Mouse (Mus musculus) hindbrain, embryonic 14.5 days (tissue): ENCODE measurements around the gene Rhoa. TPM values are rescaled to one million over a fixed set of nuclear protein-coding genes. Genes with fewer than 3 reads are reported as not detected.

Experiments
- ATAC-seq: fragments of 200-750 bp; cut with Nextera tagmentation; 2 replicates; pipeline ENCODE4 v1.8.0; 2017; ENCODE audit warnings: moderate number of reproducible peaks, mild to moderate bottlenecking, moderate TSS enrichment, moderate library complexity; ENCODE audit not compliant: low FRiP score
- DNase-seq: peaks from one replicate; pipeline ENCODE4 v3.0.0-alpha.2; 2015; ENCODE audit warnings: low spot score
- H3K27ac ChIP-seq: fragments of 300-500 bp; sonication (generic); 2 replicates; pipeline ENCODE4 v1.5.1; 2014; ENCODE audit warnings: mild to moderate bottlenecking, moderate library complexity
- H3K27me3 ChIP-seq: fragments of 300-500 bp; sonication (generic); 2 replicates; pipeline ENCODE4 v1.6.1; 2014; ENCODE audit warnings: mild to moderate bottlenecking, low read length, mixed read lengths; ENCODE audit not compliant: control insufficient read depth, insufficient read depth
- H3K36me3 ChIP-seq: fragments of 300-500 bp; sonication (generic); replicated peaks from 2 replicates; pipeline ENCODE4 v1.6.1; 2014; ENCODE audit not compliant: control insufficient read depth, insufficient read depth
- H3K4me1 ChIP-seq: fragments of 300-500 bp; sonication (generic); replicated peaks from 2 replicates; pipeline ENCODE4 v1.6.1; 2014; ENCODE audit warnings: antibody characterized with exemption, low read length, mixed read lengths; ENCODE audit not compliant: control insufficient read depth, insufficient read depth
- H3K4me2 ChIP-seq: fragments of 300-500 bp; sonication (generic); replicated peaks from 2 replicates; pipeline ENCODE4 v1.6.1; 2014; ENCODE audit warnings: mild to moderate bottlenecking, moderate library complexity
- H3K4me3 ChIP-seq: fragments of 300-500 bp; sonication (generic); replicated peaks from 2 replicates; pipeline ENCODE4 v1.5.1; 2014; ENCODE audit warnings: mild to moderate bottlenecking, low read length
- H3K9ac ChIP-seq: fragments of 300-500 bp; sonication (generic); 2 replicates; pipeline ENCODE4 v1.6.1; 2014
- H3K9me3 ChIP-seq: fragments of 300-500 bp; sonication (generic); 2 replicates; pipeline ENCODE4 v1.6.1; 2016; ENCODE audit warnings: low read length; ENCODE audit not compliant: control insufficient read depth
- WGBS: fragments of 180-500 bp; shearing (Covaris S2); extraction: QIAGEN DNeasy Blood & Tissue Kit; methylation state at CpG from one replicate; pipeline ENCODE4 v1.1.7; 2014; 5-methylcytosine and 5-hydroxymethylcytosine counted together
- polyA plus RNA-seq: library from polyadenylated mRNA; unstranded; fragments of >200 nt; fragmentation: Nextera tagmentation; extraction: Ambion mirVana; gene quantifications from 2 replicates; pipeline ENCODE4 v1.2.1, GENCODE M21; 2014

Gene Rhoa
- 206 and 214 TPM in 2 replicates for polyA plus RNA-seq

DNA sequence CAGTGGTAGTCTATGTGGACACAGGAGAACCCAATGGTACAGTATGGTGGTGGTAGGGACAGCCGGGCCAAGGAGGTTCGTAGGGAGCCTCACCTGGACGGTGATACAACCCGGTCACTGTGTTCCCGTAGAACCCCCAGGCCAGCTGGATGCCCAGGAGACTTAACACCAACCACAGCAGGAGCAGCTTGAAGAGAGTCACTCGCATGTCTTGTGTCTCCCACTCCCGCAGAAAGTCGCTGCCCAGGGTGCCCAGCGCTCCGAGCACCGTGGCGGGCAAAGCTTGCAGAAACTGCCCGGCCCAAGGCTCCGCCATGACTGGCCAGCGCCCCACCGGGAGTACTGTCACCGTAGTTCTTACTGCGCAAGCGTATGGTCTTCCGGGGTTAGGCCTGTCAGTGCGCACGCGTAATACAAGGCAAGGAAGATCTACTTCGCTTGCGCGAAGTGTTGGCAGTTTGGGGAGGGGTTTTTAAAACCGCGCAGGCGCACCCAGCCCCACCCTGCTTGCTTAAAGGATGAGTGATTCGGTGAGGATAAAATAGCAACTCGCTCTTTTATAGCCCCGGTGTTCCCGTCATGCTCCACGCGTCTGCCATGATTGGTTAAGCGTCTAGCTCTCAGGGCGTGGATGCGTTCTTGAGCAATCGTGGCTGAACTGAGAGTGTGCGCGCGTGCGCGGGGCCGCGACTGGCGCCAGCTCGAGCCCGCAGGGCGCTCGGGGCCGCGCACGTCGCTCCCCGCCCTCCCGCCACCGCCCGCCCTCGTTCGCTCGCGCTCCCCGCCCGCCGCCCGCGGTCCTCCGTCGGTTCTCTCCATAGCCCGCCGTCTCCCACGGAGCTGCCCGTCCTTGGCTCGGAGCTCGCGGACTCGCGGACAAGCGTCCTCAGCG is at the start of gene Rhoa, which contains the start of gene Tcta:
Gene Rhoa, plus strand, starts transcription at position 501 of the 892 bp plus-strand sequence.
Gene Tcta, minus strand, starts transcription at position 532 of the 892 bp plus-strand sequence.
- peaks cover 37% of the 10 kb centered on the region for H3K36me3 ChIP-seq
- H3K9ac ChIP-seq, result peak within 1 kb of the TSS; percentile 91
- DNase-seq, result peak; percentile 98
- WGBS, result under 1% methylated on average over 71 of the region's 81 CpGs
- no peaks in the 10 kb centered on the region for H3K27me3 ChIP-seq
- peaks cover 37% of the 10 kb centered on the region for H3K4me1 ChIP-seq
- peak within 1 kb of the TSS; percentile 86 for H3K4me2 ChIP-seq
- no peaks in the 10 kb centered on the region for H3K9me3 ChIP-seq
- peak within 1 kb of the TSS; percentile 83 for H3K4me3 ChIP-seq
- H3K27ac ChIP-seq, result peak within 1 kb of the TSS; percentile 97
- ATAC-seq, result peak; percentile 98

GRCm38 (mm10) chr9:108260526-108260925 is 45.4 kb upstream of the Rhoa start:
- H3K27me3 ChIP-seq, result no peaks in the 10 kb centered on the region
- H3K9me3 ChIP-seq, result no peaks in the 10 kb centered on the region
- WGBS, result 88% methylated on average over 4 of the region's 4 CpGs
- H3K9ac ChIP-seq, result no peak overlapping the region
- no peak overlapping the region for H3K27ac ChIP-seq
- H3K4me2 ChIP-seq, result no peak overlapping the region
- H3K4me1 ChIP-seq, result peaks cover 21% of the 10 kb centered on the region
- no peak overlapping the region for H3K4me3 ChIP-seq
- no peaks in the 10 kb centered on the region for H3K36me3 ChIP-seq
- DNase-seq, result no peak
- no peak for ATAC-seq

DNA sequence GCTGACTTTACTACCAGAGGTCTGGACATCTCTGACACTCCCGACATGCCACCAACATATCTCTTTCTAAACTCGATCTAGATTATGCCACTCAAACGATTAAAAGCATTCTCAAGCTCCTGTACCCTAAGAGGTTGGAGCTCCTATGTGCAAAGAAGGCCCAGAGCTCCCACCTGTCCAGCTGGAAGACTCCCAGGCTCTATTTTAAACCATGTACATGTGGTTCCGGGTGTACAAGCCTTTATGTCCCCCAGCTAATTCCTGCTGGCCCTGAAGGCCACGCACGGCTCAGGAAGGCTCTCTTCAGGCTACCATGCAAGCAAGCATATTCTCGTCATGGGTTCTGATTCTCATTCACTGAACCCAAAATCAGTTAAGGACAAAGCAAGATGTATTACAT is 44.1 kb upstream of the Rhoa start:
- DNase-seq (no peak), ATAC-seq (no peak)
- 73% methylated on average over 7 of the region's 7 CpGs for WGBS
- Histone ChIP-seq H3K36me3 (no peaks in the 10 kb centered on the region), H3K9me3 (no peaks in the 10 kb centered on the region), H3K4me3 (no peak overlapping the region), H3K9ac (peak overlapping the region; percentile 82; the same call in 1 of the 2 replicates), H3K4me1 (peaks cover 21% of the 10 kb centered on the region), H3K27ac (no peak overlapping the region), H3K4me2 (peak overlapping the region; percentile 75), H3K27me3 (no peaks in the 10 kb centered on the region)

- Histone ChIP-seq H3K27ac (peak overlapping the region; percentile 93), H3K4me2 (peak overlapping the region; percentile 75), H3K9me3 (no peaks in the 10 kb centered on the region), H3K4me1 (peaks cover 21% of the 10 kb centered on the region), H3K9ac (peak overlapping the region; percentile 82), H3K27me3 (no peaks in the 10 kb centered on the region), H3K4me3 (peak overlapping the region; percentile 92), H3K36me3 (no peaks in the 10 kb centered on the region)
- 44% methylated on average over 11 of the region's 11 CpGs for WGBS
- ATAC-seq (no peak), DNase-seq (no peak)
Observed at GRCm38 (mm10) chr9:108262494-108263049, 43.4 kb upstream of the Rhoa start.

- peak; percentile 61 for ATAC-seq
- no peaks in the 10 kb centered on the region for H3K9me3 ChIP-seq
- WGBS, result under 1% methylated on average over 62 of the region's 62 CpGs
Observed at GRCm38 (mm10) chr9:108263131-108263681, 42.7 kb upstream of the Rhoa start.

GRCm38 (mm10) chr9:108263690-108264190 is 42.2 kb upstream of the Rhoa start, which contains the start of gene Dag1:
Dag1 (minus strand) TSS chr9:108263958.
- H3K4me1 ChIP-seq, result peaks cover 21% of the 10 kb centered on the region
- H3K4me2 ChIP-seq, result peak within 1 kb of the TSS; percentile 75
- no peaks in the 10 kb centered on the region for H3K27me3 ChIP-seq
- DNase-seq, result peak; percentile 92
- H3K9me3 ChIP-seq, result no peaks in the 10 kb centered on the region
- peak within 1 kb of the TSS; percentile 82 for H3K9ac ChIP-seq
- WGBS, result under 1% methylated on average over 54 of the region's 71 CpGs
- H3K27ac ChIP-seq, result peak within 1 kb of the TSS; percentile 93
- ATAC-seq, result peak; percentile 98
- no peaks in the 10 kb centered on the region for H3K36me3 ChIP-seq
- H3K4me3 ChIP-seq, result peak within 1 kb of the TSS; percentile 92

More at GRCm38 (mm10) chr9:108263131-108263681, 42.7 kb upstream of the Rhoa start:
- H3K36me3 ChIP-seq, result no peaks in the 10 kb centered on the region
- peak overlapping the region; percentile 93 for H3K27ac ChIP-seq
- no peaks in the 10 kb centered on the region for H3K27me3 ChIP-seq
- DNase-seq, result peak; percentile 33
- H3K4me3 ChIP-seq, result peak overlapping the region; percentile 92
- H3K4me1 ChIP-seq, result peaks cover 21% of the 10 kb centered on the region
- H3K4me2 ChIP-seq, result peak overlapping the region; percentile 75
- H3K9ac ChIP-seq, result peak overlapping the region; percentile 82

GRCm38 (mm10) chr9:108264191-108264921 is 41.6 kb upstream of the Rhoa start:
- Histone ChIP-seq H3K4me3 (peak overlapping the region; percentile 92), H3K4me2 (peak overlapping the region; percentile 75), H3K36me3 (no peaks in the 10 kb centered on the region), H3K9ac (peak overlapping the region; percentile 31; the same call in 1 of the 2 replicates), H3K27ac (peak overlapping the region; percentile 58), H3K9me3 (no peaks in the 10 kb centered on the region), H3K4me1 (peaks cover 21% of the 10 kb centered on the region), H3K27me3 (no peaks in the 10 kb centered on the region)
- ATAC-seq (no peak), DNase-seq (no peak)
- WGBS, result 15% methylated on average over 10 of the region's 10 CpGs

GRCm38 (mm10) chr9:108266261-108266935 is 39.5 kb upstream of the Rhoa start:
- H3K4me1 ChIP-seq, result peaks cover 20% of the 10 kb centered on the region
- ATAC-seq, result no peak
- 69% methylated on average over 9 of the region's 10 CpGs for WGBS

More at GRCm38 (mm10) chr9:108266261-108266935, 39.5 kb upstream of the Rhoa start:
- no peak overlapping the region for H3K9ac ChIP-seq
- no peak overlapping the region for H3K4me2 ChIP-seq
- no peaks in the 10 kb centered on the region for H3K36me3 ChIP-seq
- no peak for DNase-seq
- no peaks in the 10 kb centered on the region for H3K27me3 ChIP-seq
- H3K27ac ChIP-seq, result no peak overlapping the region
- no peak overlapping the region for H3K4me3 ChIP-seq
- no peaks in the 10 kb centered on the region for H3K9me3 ChIP-seq
